Mouse (Mus musculus) liver, embryonic 13.5 days (tissue): ENCODE measurements around the gene Ak5. TPM values are rescaled to one million over a fixed set of nuclear protein-coding genes. Genes with fewer than 3 reads are reported as not detected.
"Not testable (repeated sequence)": the region's sequence is repeated elsewhere in the genome, so short reads cannot be mapped to it uniquely, and the experiment has no call there.

Source experiments
- ATAC-seq: fragments of 200-750 bp; cut with Nextera tagmentation; 2 replicates; pipeline ENCODE4 v1.8.0; 2017; ENCODE audit warnings: low read depth, mild to moderate bottlenecking, moderate number of reproducible peaks, moderate library complexity
- DNase-seq: peaks from one replicate; pipeline ENCODE4 v3.0.0; 2022
- H3K27ac ChIP-seq: fragments of 300-500 bp; sonication (generic); 2 replicates; pipeline ENCODE4 v1.5.1; 2015; ENCODE audit warnings: moderate library complexity, mild to moderate bottlenecking, inconsistent platforms
- H3K27me3 ChIP-seq: fragments of 300-500 bp; sonication (generic); 2 replicates; pipeline ENCODE4 v1.6.1; 2015; ENCODE audit warnings: mild to moderate bottlenecking, inconsistent platforms
- H3K36me3 ChIP-seq: fragments of 300-500 bp; sonication (generic); 2 replicates; pipeline ENCODE4 v1.6.1; 2015; ENCODE audit warnings: mild to moderate bottlenecking, inconsistent platforms
- H3K4me1 ChIP-seq: fragments of 300-500 bp; sonication (generic); replicated peaks from 2 replicates; pipeline ENCODE4 v1.6.1; 2015; ENCODE audit warnings: inconsistent platforms
- H3K4me2 ChIP-seq: fragments of 300-500 bp; sonication (generic); 2 replicates; pipeline ENCODE4 v1.6.1; 2015; ENCODE audit warnings: inconsistent platforms, mild to moderate bottlenecking, moderate library complexity
- H3K4me3 ChIP-seq: fragments of 300-500 bp; sonication (generic); replicated peaks from 2 replicates; pipeline ENCODE4 v1.5.1; 2015; ENCODE audit warnings: mild to moderate bottlenecking, inconsistent platforms
- H3K9ac ChIP-seq: fragments of 300-500 bp; sonication (generic); 2 replicates; pipeline ENCODE4 v1.6.1; 2015; ENCODE audit warnings: mild to moderate bottlenecking, inconsistent platforms
- H3K9me3 ChIP-seq: fragments of 300-500 bp; sonication (generic); replicated peaks from 2 replicates; pipeline ENCODE4 v1.6.1; 2016; ENCODE audit warnings: inconsistent platforms
- WGBS: fragments of 180-500 bp; shearing (Covaris S2); methylation state at CpG from one replicate; pipeline ENCODE4 v1.1.7; 2015; ENCODE audit not compliant: insufficient replicate concordance; 5-methylcytosine and 5-hydroxymethylcytosine counted together
- polyA plus RNA-seq: library from polyadenylated mRNA; unstranded; fragments of >200 nt; fragmentation: Nextera tagmentation; extraction: Ambion mirVana; gene quantifications from 2 replicates; pipeline ENCODE4 v1.2.1, GENCODE M21; 2015

The Ak5 gene
- polyA plus RNA-seq, 1 experiment from 2014 or later, result 0.30 TPM

DNA sequence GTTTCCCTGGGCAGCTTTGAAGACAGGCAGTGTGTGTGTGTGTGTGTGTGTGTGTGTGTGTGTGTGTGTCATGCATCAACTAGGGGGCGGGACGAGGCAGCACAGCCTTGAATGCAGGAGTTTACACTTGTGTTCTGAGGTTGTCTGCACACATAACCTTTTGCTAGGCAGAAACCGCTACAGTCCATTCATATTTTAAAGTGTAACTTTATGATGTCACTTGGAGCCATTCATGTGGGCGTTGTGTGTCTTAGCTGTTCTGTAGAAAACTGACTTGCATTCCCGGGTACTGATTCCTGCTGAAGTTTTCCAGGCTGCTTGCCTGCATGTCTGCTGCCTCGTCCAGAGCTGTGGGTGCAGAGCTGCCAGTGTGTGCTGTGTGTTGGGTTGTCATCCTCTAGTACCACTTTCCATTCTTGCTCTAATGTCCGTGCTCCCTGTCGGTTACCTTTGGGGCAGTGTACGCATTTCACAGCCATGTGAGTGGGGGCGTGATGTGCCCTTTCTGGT, 206.1 kb downstream of the Ak5 start:
- H3K4me2 ChIP-seq, result no peak overlapping the region
- DNase-seq, result no peak
- H3K9me3 ChIP-seq, result no peaks in the 10 kb centered on the region
- ATAC-seq, result no peak
- 83% methylated on average over 10 of the region's 10 CpGs for WGBS
- no peak overlapping the region for H3K9ac ChIP-seq
- H3K27ac ChIP-seq, result no peak overlapping the region
- H3K4me3 ChIP-seq, result no peak overlapping the region
- peaks cover 33% of the 10 kb centered on the region for H3K36me3 ChIP-seq
- no peaks in the 10 kb centered on the region for H3K27me3 ChIP-seq
- peaks cover 18% of the 10 kb centered on the region for H3K4me1 ChIP-seq

GRCm38 (mm10) chr3:152460802-152461201, 207.4 kb downstream of the Ak5 start:
- DNase-seq (no peak), ATAC-seq (no peak)
- Histone ChIP-seq H3K4me3 (no peak overlapping the region), H3K36me3 (peaks cover 45% of the 10 kb centered on the region), H3K4me2 (no peak overlapping the region), H3K27ac (no peak overlapping the region), H3K4me1 (peaks cover 13% of the 10 kb centered on the region), H3K9me3 (no peaks in the 10 kb centered on the region), H3K27me3 (no peaks in the 10 kb centered on the region), H3K9ac (no peak overlapping the region)
- 74% methylated on average over 4 of the region's 4 CpGs for WGBS

DNA sequence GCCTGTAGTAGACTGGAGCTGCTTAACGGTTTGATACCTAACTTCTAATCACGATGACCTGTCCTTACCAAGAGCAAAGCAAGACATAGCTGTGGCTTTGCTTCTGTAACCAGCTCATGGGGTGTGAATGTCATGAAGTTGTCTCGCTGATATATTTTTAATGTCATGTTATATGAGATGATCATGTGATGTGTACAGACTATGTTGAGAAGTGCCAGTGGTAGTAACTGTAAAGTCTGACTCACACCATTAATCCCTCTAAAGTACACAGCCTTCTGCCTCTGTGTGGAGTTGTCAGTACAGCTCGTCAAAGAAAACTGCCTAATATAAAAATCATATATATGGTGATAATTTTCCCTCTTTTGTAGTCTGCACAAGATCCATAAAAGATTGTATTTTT, 209.3 kb downstream of the Ak5 start:
- not testable (repeated sequence) for ATAC-seq, H3K27me3 ChIP-seq, DNase-seq, H3K4me2 ChIP-seq, H3K9me3 ChIP-seq, H3K27ac ChIP-seq, H3K9ac ChIP-seq, H3K4me3 ChIP-seq
- peaks cover 62% of the 10 kb centered on the region for H3K36me3 ChIP-seq
- H3K4me1 ChIP-seq, result peaks cover 10% of the 10 kb centered on the region
- 77% methylated on average over 4 of the region's 4 CpGs for WGBS

DNA sequence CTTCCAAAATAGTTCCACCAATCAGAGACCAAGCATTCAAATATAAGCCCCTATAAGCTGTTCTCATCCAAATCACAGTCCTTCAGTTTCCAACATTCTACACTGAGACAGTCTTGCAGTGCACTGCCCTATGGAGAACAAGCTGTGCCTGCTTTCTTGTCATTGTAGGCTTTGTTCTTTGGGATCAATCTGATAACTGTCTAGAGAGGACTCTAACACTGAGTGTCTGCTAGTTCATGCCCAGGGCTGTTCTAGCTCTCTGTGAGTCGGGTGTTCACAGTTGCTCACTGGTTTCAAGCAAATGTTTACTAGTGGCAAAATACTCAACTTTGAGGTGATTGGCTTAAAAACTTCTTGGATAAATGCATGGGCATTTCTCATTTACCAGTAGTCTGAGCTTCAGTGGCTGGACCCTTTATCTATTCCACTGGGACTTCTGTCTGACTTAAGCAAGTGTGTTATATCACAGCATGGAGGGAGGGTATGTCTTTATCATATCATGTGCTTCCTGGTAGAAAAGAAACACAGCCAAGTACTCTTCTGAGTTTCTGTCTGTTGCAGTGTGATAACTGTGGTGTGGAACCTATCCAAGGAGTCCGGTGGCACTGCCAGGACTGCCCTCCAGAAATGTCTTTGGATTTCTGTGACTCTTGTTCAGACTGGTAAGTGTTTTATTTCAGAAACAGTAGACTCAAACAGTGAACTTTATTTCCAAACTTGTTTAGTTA, 210.7 kb downstream of the Ak5 start:
- 43% methylated on average over 2 of the region's 2 CpGs for WGBS
- DNase-seq (peak; percentile 5), ATAC-seq (peak; percentile 79)

GRCm38 (mm10) chr3:152453163-152453562, 215.0 kb downstream of the Ak5 start:
- no peaks in the 10 kb centered on the region for H3K9me3 ChIP-seq
- no peak overlapping the region for H3K27ac ChIP-seq
- H3K4me2 ChIP-seq, result no peak overlapping the region
- H3K9ac ChIP-seq, result no peak overlapping the region
- no peaks in the 10 kb centered on the region for H3K27me3 ChIP-seq
- H3K4me1 ChIP-seq, result peaks cover 10% of the 10 kb centered on the region
- 77% methylated on average over 3 of the region's 4 CpGs for WGBS
- no peak overlapping the region for H3K4me3 ChIP-seq
- no peak for DNase-seq
- no peak for ATAC-seq
- peaks cover 67% of the 10 kb centered on the region for H3K36me3 ChIP-seq

More for the DNA sequence above, 210.7 kb downstream of the Ak5 start:
- Histone ChIP-seq H3K4me2 (no peak overlapping the region), H3K4me1 (peaks cover 10% of the 10 kb centered on the region), H3K4me3 (no peak overlapping the region), H3K9me3 (no peaks in the 10 kb centered on the region), H3K27ac (no peak overlapping the region), H3K9ac (no peak overlapping the region), H3K27me3 (no peaks in the 10 kb centered on the region), H3K36me3 (peaks cover 64% of the 10 kb centered on the region)

- Histone ChIP-seq H3K9me3 (no peaks in the 10 kb centered on the region), H3K4me3 (no peak overlapping the region), H3K4me1 (no peaks in the 10 kb centered on the region; the same call in none of the 2 replicates), H3K4me2 (no peak overlapping the region), H3K27ac (no peak overlapping the region), H3K9ac (no peak overlapping the region), H3K27me3 (no peaks in the 10 kb centered on the region), H3K36me3 (peaks cover 21% of the 10 kb centered on the region)
- ATAC-seq (peak; percentile 70; the same call in 1 of the 2 replicates), DNase-seq (no peak)
- WGBS, result 72% methylated on average over 1 of the region's 1 CpGs
Observed at GRCm38 (mm10) chr3:152446966-152447365, 221.2 kb downstream of the Ak5 start.

DNA sequence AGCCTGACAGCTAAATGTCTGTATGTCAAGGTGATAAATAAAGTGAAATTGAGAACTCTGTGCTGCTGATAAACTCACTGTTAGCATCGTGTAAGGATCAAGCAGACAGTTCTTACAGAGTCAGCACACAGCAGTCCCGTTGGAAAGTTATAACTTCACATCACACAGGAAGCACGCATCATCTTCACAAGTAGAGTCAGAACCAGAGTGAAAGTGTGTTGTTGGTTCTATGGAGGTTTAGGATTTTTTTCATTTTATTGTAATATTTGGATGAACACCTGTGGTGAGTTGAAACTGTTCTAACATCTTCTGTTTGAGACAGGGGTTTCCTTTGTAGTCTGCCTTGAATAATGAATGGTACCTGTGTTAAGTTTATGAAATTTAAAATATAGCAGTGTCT, 224.0 kb downstream of the Ak5 start:
- H3K9ac ChIP-seq, result no peak overlapping the region
- ATAC-seq (no peak), DNase-seq (no peak)
- H3K4me3 ChIP-seq, result no peak overlapping the region
- no peak overlapping the region for H3K4me2 ChIP-seq
- H3K27me3 ChIP-seq, result no peaks in the 10 kb centered on the region
- whole genome bisulfite sequencing, result 69% methylated on average over 3 of the region's 3 CpGs
- H3K27ac ChIP-seq, result no peak overlapping the region
- peaks cover 3% of the 10 kb centered on the region for H3K36me3 ChIP-seq
- H3K9me3 ChIP-seq, result no peaks in the 10 kb centered on the region
- no peaks in the 10 kb centered on the region; the same call in none of the 2 replicates for H3K4me1 ChIP-seq

GRCm38 (mm10) chr3:152442795-152443194, 225.4 kb downstream of the Ak5 start:
- 78% methylated on average over 4 of the region's 4 CpGs for WGBS
- H3K36me3 ChIP-seq, result no peaks in the 10 kb centered on the region; the same call in 1 of the 2 replicates
- no peak overlapping the region for H3K9ac ChIP-seq
- no peak overlapping the region for H3K4me2 ChIP-seq
- no peak overlapping the region for H3K27ac ChIP-seq
- H3K4me3 ChIP-seq, result no peak overlapping the region
- no peak for DNase-seq
- no peaks in the 10 kb centered on the region; the same call in none of the 2 replicates for H3K4me1 ChIP-seq
- no peak for ATAC-seq
- H3K9me3 ChIP-seq, result no peaks in the 10 kb centered on the region
- H3K27me3 ChIP-seq, result no peaks in the 10 kb centered on the region

- ATAC-seq, result peak; percentile 76
- no peak overlapping the region for H3K4me2 ChIP-seq
- WGBS, result 79% methylated on average over 7 of the region's 7 CpGs
- H3K9ac ChIP-seq, result no peak overlapping the region
- no peaks in the 10 kb centered on the region for H3K27me3 ChIP-seq
- no peaks in the 10 kb centered on the region for H3K9me3 ChIP-seq
- H3K36me3 ChIP-seq, result 0 out of 2 replicates have a peak, but pooled peaks cover 6% of the 10 kb centered on the region
- no peak for DNase-seq
- H3K4me3 ChIP-seq, result no peak overlapping the region
- peaks cover 22% of the 10 kb centered on the region for H3K4me1 ChIP-seq
- H3K27ac ChIP-seq, result no peak overlapping the region
Observed at GRCm38 (mm10) chr3:152438068-152438467, 230.1 kb downstream of the Ak5 start.

DNA sequence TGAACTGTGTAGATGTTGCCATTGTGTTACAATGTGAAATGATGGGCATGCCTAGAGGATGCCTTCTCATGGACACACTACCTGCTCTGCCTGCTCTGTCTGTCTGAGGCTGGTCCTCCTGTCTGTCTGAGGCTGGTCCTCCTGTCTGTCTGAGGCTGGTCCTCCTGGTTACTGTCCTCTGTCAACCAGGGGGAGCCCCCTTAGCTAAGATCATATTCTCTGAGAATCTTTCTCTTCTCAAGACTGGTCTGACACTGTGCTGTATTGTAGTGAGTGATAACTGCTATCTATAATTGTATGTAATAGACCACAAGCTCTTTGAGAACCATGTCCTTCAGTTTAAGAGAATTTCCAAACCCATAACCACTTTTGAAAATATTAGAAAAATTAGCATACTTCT, 232.6 kb downstream of the Ak5 start:
- peak; percentile 48; the same call in 1 of the 2 replicates for ATAC-seq
- no peak for DNase-seq
- Histone ChIP-seq H3K36me3 (peaks cover 10% of the 10 kb centered on the region; the same call in 1 of the 2 replicates), H3K4me3 (no peak overlapping the region), H3K4me2 (no peak overlapping the region), H3K9ac (no peak overlapping the region), H3K27ac (no peak overlapping the region), H3K27me3 (no peaks in the 10 kb centered on the region), H3K4me1 (peaks cover 26% of the 10 kb centered on the region), H3K9me3 (no peaks in the 10 kb centered on the region)

GRCm38 (mm10) chr3:152432677-152433076, 235.5 kb downstream of the Ak5 start:
- 86% methylated on average over 7 of the region's 7 CpGs for WGBS
- H3K36me3 ChIP-seq, result peaks cover 26% of the 10 kb centered on the region

GRCm38 (mm10) chr3:152428925-152429324, 239.2 kb downstream of the Ak5 start:
- Histone ChIP-seq H3K9ac (no peak overlapping the region), H3K4me2 (no peak overlapping the region), H3K4me3 (no peak overlapping the region), H3K27ac (no peak overlapping the region), H3K4me1 (peaks cover 3% of the 10 kb centered on the region; the same call in 1 of the 2 replicates), H3K27me3 (no peaks in the 10 kb centered on the region), H3K9me3 (no peaks in the 10 kb centered on the region), H3K36me3 (peaks cover 32% of the 10 kb centered on the region)
- DNase-seq (no peak), ATAC-seq (no peak)
- WGBS, result 86% methylated on average over 8 of the region's 8 CpGs

More at GRCm38 (mm10) chr3:152432677-152433076, 235.5 kb downstream of the Ak5 start:
- H3K4me3 ChIP-seq, result no peak overlapping the region
- H3K4me2 ChIP-seq, result no peak overlapping the region
- no peak overlapping the region for H3K27ac ChIP-seq
- no peak overlapping the region for H3K9ac ChIP-seq
- ATAC-seq, result no peak
- no peak for DNase-seq
- H3K27me3 ChIP-seq, result no peaks in the 10 kb centered on the region
- H3K9me3 ChIP-seq, result no peaks in the 10 kb centered on the region
- peaks cover 25% of the 10 kb centered on the region for H3K4me1 ChIP-seq
